Mouse (Mus musculus): ENCODE measurements around the gene Nat8. TPM values are rescaled to one million over a fixed set of nuclear protein-coding genes. Genes with fewer than 3 reads are reported as not detected.
"Not testable (repeated sequence)": the region's sequence is repeated elsewhere in the genome, so short reads cannot be mapped to it uniquely, and the experiment has no call there.

Gene Nat8
- polyA plus RNA-seq (2016; fragmentation: Nextera tagmentation; extraction: Ambion mirVana), result not detected in 2 replicates

- no peak within 1 kb of the TSS for H3K4me3 ChIP-seq
- DNase-seq (ENCODE audit: low spot score), result no peak
- H3K36me3 ChIP-seq, result no peaks in the 10 kb centered on the region
- H3K9me3 ChIP-seq (replicated peaks), result no peaks in the 10 kb centered on the region
- H3K27me3 ChIP-seq (ENCODE audit: low read depth, poor library complexity, severe bottlenecking), result no peaks in the 10 kb centered on the region
- H3K4me1 ChIP-seq, result no peaks in the 10 kb centered on the region
- H3K27ac ChIP-seq (replicated peaks), result no peak within 1 kb of the TSS
- WGBS, result 83% methylated on average over 7 of the region's 7 CpGs
Measured at GRCm38 (mm10) chr6:85831796-85832321, at the start of gene Nat8. TSS of gene Nat8 (minus strand) at chr6:85832082.

- not testable (repeated sequence) for H3K36me3 ChIP-seq; H3K4me3 ChIP-seq; H3K27me3 ChIP-seq (ENCODE audit: low read depth, poor library complexity, severe bottlenecking); H3K9me3 ChIP-seq (replicated peaks); H3K27ac ChIP-seq (replicated peaks); H3K4me1 ChIP-seq; DNase-seq (ENCODE audit: low spot score)
- WGBS, result 87% methylated on average over 5 of the region's 5 CpGs
Measured at GRCm38 (mm10) chr6:85869006-85869405, 37.1 kb upstream of the Nat8 start, which contains the start of gene Nat8f2. TSS of gene Nat8f2 (minus strand) at chr6:85869158.

- Histone ChIP-seq H3K4me3 (no peak overlapping the region), H3K4me1 (no peaks in the 10 kb centered on the region), H3K27me3 (ENCODE audit: low read depth, poor library complexity, severe bottlenecking) (no peaks in the 10 kb centered on the region), H3K9me3 (replicated peaks) (no peaks in the 10 kb centered on the region), H3K27ac (replicated peaks) (no peak overlapping the region), H3K36me3 (no peaks in the 10 kb centered on the region)
- DNase-seq (ENCODE audit: low spot score), result no peak
- 77% methylated on average over 8 of the region's 8 CpGs for WGBS
Measured at GRCm38 (mm10) chr6:85867726-85868690, 36.1 kb upstream of the Nat8 start.

DNA sequence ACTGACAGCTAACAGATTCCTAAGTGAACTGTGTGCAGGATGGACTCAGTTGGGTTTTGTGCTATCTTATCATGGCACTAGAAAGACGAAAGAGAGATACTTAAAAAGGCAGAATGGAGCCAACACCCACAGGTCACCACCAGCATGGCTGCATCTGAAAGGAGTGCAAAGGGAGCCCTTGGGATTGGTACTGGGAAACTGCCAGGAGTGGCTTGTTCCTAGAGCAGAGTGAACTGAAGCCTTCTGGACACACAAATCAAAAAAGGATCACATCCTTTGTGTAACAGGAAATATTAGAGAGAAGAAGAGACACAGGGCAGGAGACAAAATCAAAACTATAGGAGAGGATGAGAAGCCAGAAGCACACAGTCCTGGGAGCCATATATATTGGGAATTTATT, 35.1 kb upstream of the Nat8 start:
- not testable (repeated sequence) for H3K36me3 ChIP-seq; DNase-seq (ENCODE audit: low spot score); H3K27ac ChIP-seq (replicated peaks); H3K4me3 ChIP-seq; H3K9me3 ChIP-seq (replicated peaks); H3K4me1 ChIP-seq; H3K27me3 ChIP-seq (ENCODE audit: low read depth, poor library complexity, severe bottlenecking)
- WGBS, result 90% methylated on average over 1 of the region's 1 CpGs

- H3K27ac ChIP-seq (replicated peaks); H3K27me3 ChIP-seq (ENCODE audit: low read depth, poor library complexity, severe bottlenecking); DNase-seq (ENCODE audit: low spot score); H3K36me3 ChIP-seq; H3K9me3 ChIP-seq (replicated peaks); H3K4me3 ChIP-seq; H3K4me1 ChIP-seq: not testable (repeated sequence)
- WGBS, result 87% methylated on average over 3 of the region's 3 CpGs
Measured at GRCm38 (mm10) chr6:85866166-85866565, 34.3 kb upstream of the Nat8 start.

GRCm38 (mm10) chr6:85864900-85865639, 33.2 kb upstream of the Nat8 start:
- H3K4me1 ChIP-seq; H3K4me3 ChIP-seq; H3K27me3 ChIP-seq (ENCODE audit: low read depth, poor library complexity, severe bottlenecking); H3K9me3 ChIP-seq (replicated peaks); DNase-seq (ENCODE audit: low spot score); H3K36me3 ChIP-seq; H3K27ac ChIP-seq (replicated peaks): not testable (repeated sequence)
- WGBS, result 74% methylated on average over 6 of the region's 7 CpGs

- no peaks in the 10 kb centered on the region for H3K4me1 ChIP-seq
- H3K27ac ChIP-seq (replicated peaks), result no peak overlapping the region
- no peak overlapping the region for H3K4me3 ChIP-seq
- DNase-seq (ENCODE audit: low spot score), result no peak
- no peaks in the 10 kb centered on the region for H3K9me3 ChIP-seq (replicated peaks)
- H3K27me3 ChIP-seq (ENCODE audit: low read depth, poor library complexity, severe bottlenecking), result no peaks in the 10 kb centered on the region
- H3K36me3 ChIP-seq, result no peaks in the 10 kb centered on the region
- WGBS, result 95% methylated on average over 2 of the region's 2 CpGs
Measured at GRCm38 (mm10) chr6:85863840-85864239, 32.0 kb upstream of the Nat8 start.

DNA sequence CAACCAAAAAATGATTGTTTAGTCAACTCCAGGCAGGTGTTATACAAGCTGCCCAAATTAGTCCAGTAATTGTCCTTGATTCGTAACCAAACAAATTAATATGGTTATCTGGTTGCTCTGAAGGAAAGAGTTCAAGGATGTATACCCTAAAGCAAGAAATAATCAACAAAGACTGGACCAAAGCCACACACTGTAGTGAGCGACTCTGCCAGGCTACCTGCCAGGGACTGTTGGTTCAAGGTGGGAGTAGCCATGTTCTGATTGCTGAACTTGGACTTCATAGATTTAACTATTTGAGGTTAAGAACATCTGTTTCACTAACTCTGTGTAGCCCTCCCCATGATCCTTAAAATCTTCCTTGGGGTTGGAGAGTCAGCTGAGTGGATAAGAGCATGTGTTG, 31.3 kb upstream of the Nat8 start:
- H3K27me3 ChIP-seq (ENCODE audit: low read depth, poor library complexity, severe bottlenecking), result no peaks in the 10 kb centered on the region
- H3K9me3 ChIP-seq (replicated peaks), result no peaks in the 10 kb centered on the region
- no peaks in the 10 kb centered on the region for H3K36me3 ChIP-seq
- H3K27ac ChIP-seq (replicated peaks), result no peak overlapping the region
- DNase-seq (ENCODE audit: low spot score), result no peak
- no peaks in the 10 kb centered on the region for H3K4me1 ChIP-seq
- H3K4me3 ChIP-seq, result no peak overlapping the region
- 92% methylated on average over 2 of the region's 2 CpGs for WGBS

GRCm38 (mm10) chr6:85862565-85862964, 30.7 kb upstream of the Nat8 start:
- H3K9me3 ChIP-seq (replicated peaks), result no peaks in the 10 kb centered on the region
- 83% methylated on average over 3 of the region's 3 CpGs for WGBS
- H3K4me1 ChIP-seq, result no peaks in the 10 kb centered on the region
- H3K27me3 ChIP-seq (ENCODE audit: low read depth, poor library complexity, severe bottlenecking), result no peaks in the 10 kb centered on the region
- H3K27ac ChIP-seq (replicated peaks), result no peak overlapping the region
- H3K36me3 ChIP-seq, result no peaks in the 10 kb centered on the region
- DNase-seq (ENCODE audit: low spot score), result no peak
- no peak overlapping the region for H3K4me3 ChIP-seq

- 86% methylated on average over 3 of the region's 3 CpGs for WGBS
- Histone ChIP-seq H3K36me3 (no peaks in the 10 kb centered on the region), H3K27ac (replicated peaks) (no peak overlapping the region), H3K9me3 (replicated peaks) (no peaks in the 10 kb centered on the region), H3K4me3 (no peak overlapping the region), H3K27me3 (ENCODE audit: low read depth, poor library complexity, severe bottlenecking) (no peaks in the 10 kb centered on the region), H3K4me1 (no peaks in the 10 kb centered on the region)
- DNase-seq (ENCODE audit: low spot score), result no peak
Measured at GRCm38 (mm10) chr6:85861247-85861646, 29.4 kb upstream of the Nat8 start.

DNA sequence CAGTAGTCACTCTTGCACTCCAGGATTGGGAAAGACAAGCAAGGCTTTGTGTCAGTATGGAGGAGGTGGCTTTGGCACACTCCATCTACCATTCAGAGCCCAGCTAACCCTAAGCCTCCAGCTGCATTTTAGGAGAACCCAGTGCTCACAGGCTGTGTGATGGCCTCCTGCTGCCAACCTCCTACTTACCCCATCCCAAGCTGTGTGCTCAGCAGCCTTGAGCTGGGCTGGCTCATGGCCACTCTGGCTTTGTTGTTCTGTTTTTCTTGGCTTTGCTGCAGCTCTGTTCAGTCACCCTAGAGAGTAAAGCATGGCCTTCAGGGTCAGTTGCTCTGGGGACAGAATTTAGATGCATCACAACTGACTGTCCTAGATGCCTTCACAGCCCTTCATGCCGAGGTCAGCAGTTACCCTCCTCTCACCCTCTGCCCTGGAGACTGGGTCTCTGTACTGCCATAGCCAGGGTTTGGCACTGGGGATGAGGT, 24.4 kb upstream of the Nat8 start:
- no peak overlapping the region for H3K4me3 ChIP-seq
- H3K27ac ChIP-seq (replicated peaks), result no peak overlapping the region
- H3K36me3 ChIP-seq, result no peaks in the 10 kb centered on the region
- H3K9me3 ChIP-seq (replicated peaks), result no peaks in the 10 kb centered on the region
- whole genome bisulfite sequencing, result 88% methylated on average over 1 of the region's 1 CpGs
- no peak for DNase-seq (ENCODE audit: low spot score)
- H3K4me1 ChIP-seq, result no peaks in the 10 kb centered on the region
- H3K27me3 ChIP-seq (ENCODE audit: low read depth, poor library complexity, severe bottlenecking), result no peaks in the 10 kb centered on the region

DNA sequence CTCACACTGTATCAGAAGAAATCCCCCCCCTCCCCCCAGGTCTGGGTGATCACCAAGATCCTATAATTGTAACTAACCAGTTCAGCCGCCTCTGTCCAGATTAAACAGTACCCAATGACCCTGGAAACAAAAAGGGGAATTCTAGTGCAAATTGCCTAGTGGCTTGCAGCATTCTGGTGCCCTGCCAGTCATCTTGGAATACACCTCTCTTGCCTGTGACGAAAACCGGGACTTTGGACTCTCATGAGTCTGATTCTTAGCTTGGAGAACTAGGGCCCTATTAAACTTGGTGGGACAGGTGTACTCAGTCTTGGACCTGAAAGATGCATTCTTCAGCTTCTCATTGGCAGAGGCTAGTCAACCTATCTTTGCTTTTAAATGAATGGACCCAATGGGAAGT, 21.6 kb upstream of the Nat8 start:
- 89% methylated on average over 3 of the region's 3 CpGs for WGBS
- peaks cover 7% of the 10 kb centered on the region for H3K4me1 ChIP-seq
- H3K27ac ChIP-seq (replicated peaks), result no peak overlapping the region

More for the DNA sequence above, 21.6 kb upstream of the Nat8 start:
- H3K4me3 ChIP-seq, result no peak overlapping the region
- H3K27me3 ChIP-seq (ENCODE audit: low read depth, poor library complexity, severe bottlenecking), result no peaks in the 10 kb centered on the region
- H3K36me3 ChIP-seq, result no peaks in the 10 kb centered on the region
- H3K9me3 ChIP-seq (replicated peaks), result no peaks in the 10 kb centered on the region
- DNase-seq (ENCODE audit: low spot score), result no peak
